In the genomic region with DNA sequence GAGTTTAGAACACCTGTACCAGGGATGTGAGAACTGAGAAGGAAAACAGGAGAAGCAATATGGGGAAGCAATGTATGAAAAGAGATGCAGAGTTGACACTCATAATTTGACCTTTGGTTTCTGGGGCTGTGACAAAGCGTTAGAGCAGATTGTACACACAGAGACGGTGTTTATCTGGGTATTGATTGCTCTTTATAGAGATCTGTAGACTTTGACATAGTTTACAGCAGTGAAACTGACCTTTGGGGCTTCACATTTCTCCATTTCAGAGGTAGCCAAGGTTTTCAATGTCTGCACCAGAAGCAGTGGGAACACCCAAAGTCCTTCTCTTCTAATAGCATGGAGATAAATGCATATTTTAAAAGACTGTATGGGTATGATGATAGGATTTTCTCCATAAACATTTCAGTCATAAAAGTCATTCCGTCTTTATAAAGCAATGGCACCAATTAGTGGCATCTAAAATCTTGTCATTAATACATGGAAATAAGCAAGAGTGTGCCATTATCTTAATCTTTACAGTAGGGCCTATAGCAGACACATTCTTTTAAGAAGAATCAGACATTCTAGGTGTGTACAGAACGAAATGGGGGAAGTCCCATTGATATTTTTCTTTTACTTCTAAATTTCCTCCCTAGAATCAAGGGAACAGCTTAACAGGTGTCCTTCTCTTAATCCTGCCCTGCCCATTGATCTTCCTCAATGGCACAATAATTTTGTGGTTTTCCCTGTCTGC, we compare ENCODE assay signal across 23 mouse cellular contexts.
"Had no signal": no experiment of that assay in that cellular context is flagged by ENCODE, and none has a peak within 500 bp of the region (broad histone marks: within the 10 kb centered on the region; RNA-seq: fewer than 3 reads in every experiment).

No protein-coding gene starts in this region.

- H3K9ac ChIP-seq: heart, embryonic 12.5 days; hindbrain, embryonic 12.5 days; hindbrain, embryonic 14.5 days; limb, embryonic 12.5 days; liver, embryonic 13.5 days had no signal

- H3K4me2 ChIP-seq: heart, embryonic 12.5 days; hindbrain, embryonic 12.5 days; hindbrain, embryonic 14.5 days; limb, embryonic 12.5 days; liver, embryonic 13.5 days had no signal

- H3K27ac ChIP-seq: gastrocnemius, adult 2 months; heart, embryonic 10.5 days; hindbrain, embryonic 10.5 days; hindbrain, embryonic 12.5 days; hindbrain, embryonic 14.5 days; layer of hippocampus, adult 2 months; left cerebral cortex, adult 2 months; limb, embryonic 10.5 days; limb, embryonic 12.5 days; liver, embryonic 13.5 days had no signal

- H3K27me3 ChIP-seq: heart, embryonic 12.5 days; hindbrain, embryonic 12.5 days; limb, embryonic 12.5 days; liver, embryonic 13.5 days had no signal

- H3K4me1 ChIP-seq: heart, embryonic 10.5 days; heart, embryonic 12.5 days; hindbrain, embryonic 10.5 days; hindbrain, embryonic 12.5 days; limb, embryonic 10.5 days; limb, embryonic 12.5 days; liver, embryonic 13.5 days had no signal

- H3K9me3 ChIP-seq: heart, embryonic 10.5 days; heart, embryonic 12.5 days; hindbrain, embryonic 10.5 days; hindbrain, embryonic 12.5 days; limb, embryonic 10.5 days; limb, embryonic 12.5 days; liver, embryonic 13.5 days had no signal

- DNase-seq: gastrocnemius, adult 2 months; gastrocnemius, postnatal 10 days; gastrocnemius, postnatal 25 days; heart, adult 18-20 months; heart, postnatal 10 days; heart, postnatal 4 days; kidney, adult 18-20 months; kidney, adult 8-10 months; kidney, postnatal 10 days; kidney, postnatal 25 days; kidney, postnatal 4 days; liver, embryonic 13.5 days had no signal

- H3K4me3 ChIP-seq: gastrocnemius, adult 2 months; heart, embryonic 10.5 days; heart, embryonic 12.5 days; hindbrain, embryonic 10.5 days; hindbrain, embryonic 12.5 days; layer of hippocampus, adult 2 months; left cerebral cortex, adult 2 months; limb, embryonic 10.5 days; limb, embryonic 12.5 days; liver, embryonic 13.5 days had no signal

- ATAC-seq: hindbrain, embryonic 16.5 days; inflammation-experienced regulatory T-cells, adult 6 months had no signal

- H3K36me3 ChIP-seq: heart, embryonic 10.5 days; heart, embryonic 12.5 days; hindbrain, embryonic 10.5 days; hindbrain, embryonic 12.5 days; limb, embryonic 10.5 days; limb, embryonic 12.5 days; liver, embryonic 13.5 days had no signal
